Mouse (Mus musculus) thymus, adult 2 months (tissue): ENCODE results near the gene Arid4b. TPM values are rescaled to one million over a fixed set of nuclear protein-coding genes. Genes with fewer than 3 reads are reported as not detected.
A peak's percentile ranks its signal among the peaks of the same experiment; 100 is the strongest.

Source experiments
- DNase-seq: peaks from one replicate; pipeline ENCODE4 v3.0.0; 2021
- H3K27ac ChIP-seq: fragments of 200-500 bp; 2 replicates; pipeline ENCODE4 v1.5.1; 2012; ENCODE audit warnings: low read length, control low read depth; ENCODE audit not compliant: control insufficient read depth, insufficient read depth
- H3K27me3 ChIP-seq: fragments of 200-500 bp; 2 replicates; pipeline ENCODE4 v1.6.1; 2012; ENCODE audit warnings: mild to moderate bottlenecking, low read length, moderate library complexity, mixed read lengths; ENCODE audit not compliant: control insufficient read depth, insufficient read depth
- H3K36me3 ChIP-seq: fragments of 200-500 bp; 2 replicates; pipeline ENCODE4 v1.6.1; 2012; ENCODE audit warnings: mild to moderate bottlenecking, low read length, moderate library complexity; ENCODE audit not compliant: control insufficient read depth, insufficient read depth
- H3K4me1 ChIP-seq: fragments of 200-500 bp; replicated peaks from 2 replicates; pipeline ENCODE4 v1.6.1; 2012; ENCODE audit warnings: low read length; ENCODE audit not compliant: control insufficient read depth, insufficient read depth
- H3K4me3 ChIP-seq: fragments of 200-500 bp; 2 replicates; pipeline ENCODE4 v1.5.1; 2012; ENCODE audit warnings: mild to moderate bottlenecking, low read length, control low read depth, moderate library complexity; ENCODE audit not compliant: control insufficient read depth, insufficient read depth
- CTCF ChIP-seq: fragments of 200-500 bp; IDR thresholded peaks from 2 replicates; pipeline ENCODE4 v1.5.1; 2012; ENCODE audit warnings: mild to moderate bottlenecking, control low read depth, low read length, moderate library complexity, borderline replicate concordance; ENCODE audit not compliant: control insufficient read depth, poor library complexity, insufficient read depth; ENCODE audit errors: extremely low read depth
- POLR2A ChIP-seq: fragments of 200-500 bp; IDR thresholded peaks from 2 replicates; pipeline ENCODE4 v1.6.1; 2012; ENCODE audit warnings: mild to moderate bottlenecking, low read length, control low read depth, moderate library complexity; ENCODE audit not compliant: control insufficient read depth, poor library complexity, insufficient read depth; ENCODE audit errors: extremely low read depth
- WGBS: fragments of 180-500 bp; shearing (Covaris S2); methylation state at CpG from one replicate; pipeline ENCODE4 v1.1.7; 2018; 5-methylcytosine and 5-hydroxymethylcytosine counted together
- polyA plus RNA-seq: library from polyadenylated mRNA; depleted of rRNA; stranded (reverse); fragments of >200 nt; gene quantifications from 2 replicates; pipeline ENCODE4 v1.2.3, GENCODE M21; 2012

Arid4b gene
- polyA plus RNA-seq, 1 experiment, result 10.2 TPM

DNA sequence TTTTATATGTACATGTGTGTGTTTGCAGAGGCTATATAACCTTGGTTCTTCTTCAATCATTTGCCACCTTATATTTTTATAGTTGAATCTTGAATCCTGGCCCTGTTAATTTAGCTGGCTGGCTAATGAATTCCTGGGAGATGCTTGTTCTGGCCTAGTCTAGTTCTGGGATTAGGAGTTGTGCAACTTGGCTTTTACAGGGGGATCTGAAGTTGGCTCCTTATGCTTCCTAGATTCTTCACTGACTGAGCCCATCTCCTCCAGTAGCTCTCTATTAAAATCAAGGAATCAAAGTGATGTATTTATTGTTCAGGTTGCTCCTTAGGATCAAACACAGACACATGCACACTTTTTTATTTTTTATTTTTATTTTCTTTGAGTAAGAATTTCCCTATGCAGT lies 3.5 kb upstream of the Arid4b start:
- TF ChIP-seq POLR2A, result no peak
- no peak for TF ChIP-seq CTCF

DNA sequence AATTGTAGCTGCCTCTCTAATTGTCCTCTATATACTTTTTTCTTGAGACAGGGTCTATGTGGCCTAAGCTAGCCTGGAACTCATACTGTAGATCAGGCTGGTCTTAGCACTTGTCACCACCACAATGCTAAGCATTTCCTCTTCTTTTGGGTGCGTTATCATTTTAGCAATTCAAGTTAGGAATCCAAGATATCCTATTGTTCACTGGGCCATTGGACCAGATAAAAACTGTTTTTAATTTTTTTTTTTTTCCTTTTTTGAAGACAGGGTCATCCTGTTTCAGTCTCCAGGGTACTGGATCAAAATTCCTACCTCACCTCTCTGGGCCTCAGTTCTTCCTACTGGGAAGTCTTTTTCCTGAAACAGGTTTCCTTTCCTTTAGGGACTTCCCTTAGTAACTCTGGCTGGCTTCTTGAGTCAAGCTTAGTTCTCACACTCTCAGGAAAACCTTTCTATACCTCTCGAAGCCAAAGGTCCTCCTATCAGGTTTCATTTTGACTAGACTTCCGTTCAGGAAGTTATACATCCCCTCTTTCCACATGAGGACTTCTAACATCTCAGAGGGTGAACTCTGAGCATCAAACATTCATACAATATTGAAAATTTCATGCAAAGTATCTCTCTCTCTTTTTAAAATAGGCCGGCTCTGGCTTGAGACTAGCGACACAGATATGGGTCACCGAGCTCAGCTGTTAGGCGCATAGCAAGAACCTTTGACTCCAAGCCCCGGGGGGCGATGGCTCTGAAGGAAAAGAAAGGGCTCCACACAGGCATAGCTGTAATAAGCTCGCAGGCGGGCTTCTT lies 621 bp upstream of the Arid4b start:
- peak; percentile 6 for DNase-seq
- Histone ChIP-seq H3K27ac (peak overlapping the region; percentile 92), H3K27me3 (no peaks in the 10 kb centered on the region), H3K4me1 (0 out of 2 replicates have a peak, but pooled peaks cover 3% of the 10 kb centered on the region), H3K4me3 (peak overlapping the region; percentile 86), H3K36me3 (no peaks in the 10 kb centered on the region; the same call in 1 of the 2 replicates)
- no peak for TF ChIP-seq POLR2A
- no peak for TF ChIP-seq CTCF
- under 1% methylated on average over 11 of the region's 11 CpGs for WGBS

More for the DNA sequence above, 3.5 kb upstream of the Arid4b start:
- Histone ChIP-seq H3K4me3 (no peak overlapping the region), H3K27ac (no peak overlapping the region), H3K4me1 (0 out of 2 replicates have a peak, but pooled peaks cover 3% of the 10 kb centered on the region), H3K27me3 (no peaks in the 10 kb centered on the region), H3K36me3 (peaks cover 14% of the 10 kb centered on the region)
- no peak for DNase-seq

DNA sequence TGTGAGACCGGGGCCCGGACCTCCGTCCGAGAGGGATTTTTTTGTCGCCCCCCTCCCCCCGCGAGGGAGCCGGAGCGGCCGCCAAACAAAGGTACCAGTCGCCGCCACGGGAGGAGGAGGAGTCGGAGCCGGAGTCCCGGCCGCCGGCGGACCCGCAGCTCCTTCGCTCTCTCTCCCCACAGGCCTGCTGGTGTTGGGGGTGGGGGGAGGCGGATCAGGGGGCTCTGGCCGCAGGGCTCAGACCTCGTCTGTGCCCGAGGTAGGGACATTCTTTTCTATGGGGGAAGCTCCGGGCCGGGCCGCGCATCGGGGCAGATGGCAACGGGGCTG lies 875 bp downstream of the Arid4b start:
- H3K27ac ChIP-seq, result peak overlapping the region; percentile 52
- TF ChIP-seq POLR2A (no peak), CTCF (no peak)
- H3K36me3 ChIP-seq, result no peaks in the 10 kb centered on the region
- WGBS, result 1% methylated on average over 30 of the region's 31 CpGs
- DNase-seq, result no peak
- peak overlapping the region; percentile 93 for H3K4me3 ChIP-seq
- 0 out of 2 replicates have a peak, but pooled peaks cover 3% of the 10 kb centered on the region for H3K4me1 ChIP-seq
- H3K27me3 ChIP-seq, result no peaks in the 10 kb centered on the region

DNA sequence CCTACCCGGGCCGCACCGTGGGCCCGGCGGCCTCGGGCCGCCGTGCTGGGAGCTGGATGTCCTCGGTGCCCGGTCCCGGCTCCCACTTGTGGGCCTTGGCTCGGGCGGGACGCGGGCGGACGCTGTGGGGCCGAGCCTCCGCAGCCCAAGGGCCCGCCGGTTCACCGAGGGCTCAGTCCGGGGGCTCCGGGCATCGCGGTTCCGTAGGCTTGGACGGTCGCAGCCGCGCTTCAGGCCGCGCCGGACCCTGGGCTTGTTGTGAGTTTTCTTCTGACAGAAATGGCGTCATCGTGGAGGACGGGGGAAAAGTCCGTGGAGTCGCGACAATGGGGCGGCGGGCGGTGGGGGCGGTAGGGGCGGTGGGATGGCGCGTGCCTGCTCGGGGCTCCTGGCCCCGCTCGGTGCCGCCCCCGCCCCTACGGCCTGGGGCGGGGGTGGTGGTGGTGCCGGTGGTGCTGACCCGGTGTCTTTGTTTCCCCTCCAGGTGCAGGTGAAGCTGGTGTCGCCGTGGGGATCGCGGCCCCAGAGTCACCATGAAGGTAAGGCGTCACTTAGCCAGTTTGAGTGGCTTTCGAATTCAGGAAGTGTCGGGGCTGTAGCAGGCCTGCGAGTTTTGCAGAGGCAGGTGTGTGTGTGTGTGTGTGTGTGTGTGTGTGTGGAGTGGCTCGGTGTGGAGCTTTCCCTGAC lies 1.5 kb downstream of the Arid4b start:
- H3K4me1 ChIP-seq, result 0 out of 2 replicates have a peak, but pooled peaks cover 3% of the 10 kb centered on the region
- under 1% methylated on average over 65 of the region's 65 CpGs for WGBS
- DNase-seq, result peak; percentile 65
- H3K36me3 ChIP-seq, result no peaks in the 10 kb centered on the region
- peak overlapping the region; percentile 93 for H3K4me3 ChIP-seq
- TF ChIP-seq CTCF, result no peak
- no peak for TF ChIP-seq POLR2A
- no peaks in the 10 kb centered on the region for H3K27me3 ChIP-seq
- H3K27ac ChIP-seq, result peak overlapping the region; percentile 52; the same call in 1 of the 2 replicates

DNA sequence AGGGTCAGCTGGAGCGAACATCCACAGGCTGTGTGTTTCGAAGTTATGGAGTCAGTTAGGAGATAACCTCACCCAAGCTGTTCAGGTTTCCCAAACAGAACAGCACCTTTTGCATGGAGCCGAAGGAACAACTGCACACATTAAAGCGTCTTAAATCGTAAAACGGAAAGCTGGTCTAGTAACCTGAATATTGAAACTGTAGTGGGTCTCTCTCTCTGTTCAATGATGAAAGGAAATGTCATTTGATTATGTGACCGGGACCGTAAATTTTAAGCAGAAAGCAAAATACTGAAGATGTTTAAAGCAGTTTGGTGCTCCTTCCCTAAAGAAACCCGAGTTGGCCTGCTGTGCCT lies 2.0 kb downstream of the Arid4b start:
- no peaks in the 10 kb centered on the region for H3K36me3 ChIP-seq

DNA sequence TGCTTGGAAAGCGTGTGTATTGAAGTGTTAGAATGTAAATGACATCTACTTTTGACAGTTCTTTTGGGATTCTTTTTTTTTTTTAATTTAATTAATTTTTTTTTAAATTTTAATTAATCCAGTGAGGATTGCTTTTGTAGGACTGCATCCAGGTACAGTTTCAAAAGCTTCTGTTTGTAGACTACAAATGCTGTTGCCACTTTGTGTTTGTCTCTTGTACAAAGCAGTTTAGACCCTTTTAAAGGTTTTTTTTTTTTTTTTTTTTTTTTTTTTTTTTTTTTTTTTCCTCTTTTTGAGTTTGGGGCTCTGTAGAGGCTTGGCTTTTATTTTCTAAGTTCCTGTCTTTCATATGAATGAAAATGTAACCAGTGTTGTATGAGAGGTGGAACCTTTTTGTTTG lies 2.7 kb downstream of the Arid4b start:
- Histone ChIP-seq H3K27me3 (no peaks in the 10 kb centered on the region), H3K4me1 (0 out of 2 replicates have a peak, but pooled peaks cover 3% of the 10 kb centered on the region), H3K27ac (no peak overlapping the region), H3K4me3 (no peak overlapping the region), H3K36me3 (no peaks in the 10 kb centered on the region)
- TF ChIP-seq POLR2A (no peak), CTCF (no peak)
- WGBS, result 94% methylated on average over 1 of the region's 1 CpGs
- DNase-seq, result no peak

More for the DNA sequence above, 2.0 kb downstream of the Arid4b start:
- Histone ChIP-seq H3K27me3 (no peaks in the 10 kb centered on the region), H3K4me3 (peak overlapping the region; percentile 93), H3K27ac (no peak overlapping the region), H3K4me1 (0 out of 2 replicates have a peak, but pooled peaks cover 3% of the 10 kb centered on the region)
- WGBS, result 3% methylated on average over 9 of the region's 9 CpGs
- no peak for DNase-seq
- TF ChIP-seq CTCF (no peak), POLR2A (no peak)
